Mouse (Mus musculus): ENCODE results near the gene Vps51. TPM values are rescaled to one million over a fixed set of nuclear protein-coding genes. Genes with fewer than 3 reads are reported as not detected.
A peak's percentile ranks its signal among the peaks of the same experiment; 100 is the strongest.

Gene Vps51
- polyA plus RNA-seq, 1 experiment from 2014 or later, result 65.0 TPM

- no peak within 1 kb of the TSS for H3K27ac ChIP-seq (ENCODE audit: low read depth)
- no peak within 1 kb of the TSS for H3K4me2 ChIP-seq (ENCODE audit: low read length)
- no peak within 1 kb of the TSS for H3K9ac ChIP-seq (ENCODE audit: low read length)
- DNase-seq (ENCODE audit: low spot score), result no peak
- H3K4me1 ChIP-seq (replicated peaks; ENCODE audit: control insufficient read depth, insufficient read depth, low read length), result no peaks in the 10 kb centered on the region
- H3K4me3 ChIP-seq (ENCODE audit: low read depth, low read length), result no peak within 1 kb of the TSS
- 86% methylated on average over 7 of the region's 7 CpGs for WGBS
- ATAC-seq (replicated peaks; ENCODE audit: low FRiP score, low TSS enrichment, low read depth), result no peak
- H3K27me3 ChIP-seq (replicated peaks; ENCODE audit: control insufficient read depth, insufficient read depth, low read length), result no peaks in the 10 kb centered on the region
- H3K9me3 ChIP-seq (ENCODE audit: control insufficient read depth, low read length), result no peaks in the 10 kb centered on the region
- peaks cover 58% of the 10 kb centered on the region for H3K36me3 ChIP-seq (ENCODE audit: control insufficient read depth, insufficient read depth, low read length)
Observed at GRCm38 (mm10) chr19:6094119-6094518, 17.1 kb upstream of the Vps51 start, which contains the start of gene AC131692.1. Gene AC131692.1, plus strand, starts transcription at chr19:6094419.

DNA sequence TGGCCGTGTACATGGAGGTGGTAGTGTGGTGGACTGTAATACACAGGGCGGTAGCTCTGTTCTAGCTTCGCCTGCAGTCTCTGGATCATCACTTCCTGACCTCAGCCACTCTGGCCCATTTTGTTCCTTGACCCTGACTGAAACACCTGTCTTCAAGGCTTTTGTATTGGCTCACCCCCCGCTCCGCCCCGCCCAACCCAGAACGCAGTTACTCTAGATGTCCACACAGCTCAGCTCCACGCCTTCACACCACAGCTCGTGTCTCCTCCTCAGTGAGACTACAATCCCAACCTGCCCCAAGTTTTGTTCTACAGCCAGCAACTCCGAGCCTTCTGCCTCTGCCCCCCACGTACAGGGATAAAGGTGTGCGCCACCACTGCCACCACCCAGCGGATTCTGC, 11.8 kb upstream of the Vps51 start:
- ATAC-seq (replicated peaks; ENCODE audit: low FRiP score, low TSS enrichment, low read depth) (no peak), DNase-seq (ENCODE audit: low spot score) (no peak)
- H3K4me1 ChIP-seq (replicated peaks; ENCODE audit: control insufficient read depth, insufficient read depth, low read length), result peaks cover 8% of the 10 kb centered on the region
- no peak overlapping the region for H3K9ac ChIP-seq (ENCODE audit: low read length)
- peaks cover 49% of the 10 kb centered on the region for H3K36me3 ChIP-seq (ENCODE audit: control insufficient read depth, insufficient read depth, low read length)
- 97% methylated on average over 13 of the region's 13 CpGs for WGBS
- H3K27me3 ChIP-seq (replicated peaks; ENCODE audit: control insufficient read depth, insufficient read depth, low read length), result no peaks in the 10 kb centered on the region
- H3K27ac ChIP-seq (ENCODE audit: low read depth), result no peak overlapping the region
- H3K9me3 ChIP-seq (ENCODE audit: control insufficient read depth, low read length), result no peaks in the 10 kb centered on the region
- no peak overlapping the region for H3K4me2 ChIP-seq (ENCODE audit: low read length)
- no peak overlapping the region for H3K4me3 ChIP-seq (ENCODE audit: low read depth, low read length)

GRCm38 (mm10) chr19:6085417-6085879, 8.4 kb upstream of the Vps51 start:
- Histone ChIP-seq H3K9me3 (ENCODE audit: control insufficient read depth, low read length) (no peaks in the 10 kb centered on the region), H3K27ac (ENCODE audit: low read depth) (peak overlapping the region; percentile 70), H3K4me1 (replicated peaks; ENCODE audit: control insufficient read depth, insufficient read depth, low read length) (peaks cover 16% of the 10 kb centered on the region), H3K4me2 (ENCODE audit: low read length) (peak overlapping the region; percentile 93), H3K36me3 (ENCODE audit: control insufficient read depth, insufficient read depth, low read length) (peaks cover 52% of the 10 kb centered on the region), H3K27me3 (replicated peaks; ENCODE audit: control insufficient read depth, insufficient read depth, low read length) (no peaks in the 10 kb centered on the region), H3K4me3 (ENCODE audit: low read depth, low read length) (peak overlapping the region; percentile 62), H3K9ac (ENCODE audit: low read length) (peak overlapping the region; percentile 71)
- WGBS, result under 1% methylated on average over 17 of the region's 17 CpGs
- DNase-seq (ENCODE audit: low spot score) (peak; percentile 82), ATAC-seq (replicated peaks; ENCODE audit: low FRiP score, low TSS enrichment, low read depth) (peak; percentile 73)

DNA sequence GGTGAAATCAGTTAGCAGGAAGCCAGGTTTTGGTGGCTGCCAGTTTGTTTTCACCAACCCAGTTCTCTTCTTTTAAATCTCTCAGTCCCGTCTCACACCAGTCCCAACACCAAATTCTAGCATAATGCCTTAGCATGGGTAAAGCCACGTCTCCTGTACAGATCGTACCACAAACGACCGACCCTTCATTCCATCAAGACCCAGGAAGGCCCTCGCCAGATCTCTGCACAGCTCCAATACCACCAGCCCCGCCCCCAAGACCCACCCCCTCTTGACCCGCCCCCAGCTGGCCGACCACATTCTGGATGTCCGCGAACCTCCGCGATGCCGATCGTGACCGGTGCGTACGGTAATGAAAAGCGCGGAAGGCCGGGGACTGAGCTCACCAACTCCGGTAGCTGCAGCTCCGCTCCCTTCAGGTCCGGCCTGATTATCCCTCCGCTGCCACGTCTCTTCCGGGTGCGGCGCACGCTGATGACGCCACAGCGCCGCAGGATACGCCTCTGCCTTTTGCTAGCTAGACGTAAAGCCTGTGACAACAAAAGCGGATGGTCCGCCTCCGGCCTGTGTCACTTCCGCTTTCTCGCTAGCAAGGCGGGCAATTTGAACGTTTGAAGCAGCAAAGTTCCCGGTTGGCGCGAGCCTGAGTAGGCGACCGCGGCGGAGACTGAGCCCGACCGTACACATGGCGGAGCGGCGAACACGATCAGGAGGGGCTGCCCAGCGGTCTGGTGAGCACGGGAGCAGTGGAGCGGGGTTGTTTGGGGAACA, 7.6 kb upstream of the Vps51 start, which contains the start of the genes Zfpl1 and Cdca5:
Gene Zfpl1, minus strand, starts transcription at position 479 of the 771 bp plus-strand sequence.
Gene Cdca5, plus strand, starts transcription at position 506 of the 771 bp plus-strand sequence.
- WGBS, result under 1% methylated on average over 58 of the region's 58 CpGs
- Histone ChIP-seq H3K4me2 (ENCODE audit: low read length) (peak within 1 kb of the TSS; percentile 93), H3K9me3 (ENCODE audit: control insufficient read depth, low read length) (no peaks in the 10 kb centered on the region), H3K9ac (ENCODE audit: low read length) (peak within 1 kb of the TSS; percentile 71), H3K36me3 (ENCODE audit: control insufficient read depth, insufficient read depth, low read length) (peaks cover 50% of the 10 kb centered on the region), H3K27me3 (replicated peaks; ENCODE audit: control insufficient read depth, insufficient read depth, low read length) (no peaks in the 10 kb centered on the region), H3K4me3 (ENCODE audit: low read depth, low read length) (peak within 1 kb of the TSS; percentile 62), H3K4me1 (replicated peaks; ENCODE audit: control insufficient read depth, insufficient read depth, low read length) (peaks cover 16% of the 10 kb centered on the region), H3K27ac (ENCODE audit: low read depth) (peak within 1 kb of the TSS; percentile 70)
- DNase-seq (ENCODE audit: low spot score) (peak; percentile 98), ATAC-seq (replicated peaks; ENCODE audit: low FRiP score, low TSS enrichment, low read depth) (peak; percentile 90)

- no peak within 1 kb of the TSS for H3K4me3 ChIP-seq (ENCODE audit: low read depth, low read length)
- no peak within 1 kb of the TSS for H3K27ac ChIP-seq (ENCODE audit: low read depth)
- H3K9me3 ChIP-seq (ENCODE audit: control insufficient read depth, low read length), result no peaks in the 10 kb centered on the region
- no peak within 1 kb of the TSS for H3K4me2 ChIP-seq (ENCODE audit: low read length)
- H3K9ac ChIP-seq (ENCODE audit: low read length), result no peak within 1 kb of the TSS
- DNase-seq (ENCODE audit: low spot score) (no peak), ATAC-seq (replicated peaks; ENCODE audit: low FRiP score, low TSS enrichment, low read depth) (no peak)
- peaks cover 16% of the 10 kb centered on the region for H3K4me1 ChIP-seq (replicated peaks; ENCODE audit: control insufficient read depth, insufficient read depth, low read length)
- H3K36me3 ChIP-seq (ENCODE audit: control insufficient read depth, insufficient read depth, low read length), result peaks cover 42% of the 10 kb centered on the region
- 86% methylated on average over 9 of the region's 9 CpGs for WGBS
- H3K27me3 ChIP-seq (replicated peaks; ENCODE audit: control insufficient read depth, insufficient read depth, low read length), result no peaks in the 10 kb centered on the region
Observed at GRCm38 (mm10) chr19:6082156-6082555, 5.1 kb upstream of the Vps51 start, which contains the start of gene Gm28374. Gene Gm28374, minus strand, starts transcription at chr19:6082256.

DNA sequence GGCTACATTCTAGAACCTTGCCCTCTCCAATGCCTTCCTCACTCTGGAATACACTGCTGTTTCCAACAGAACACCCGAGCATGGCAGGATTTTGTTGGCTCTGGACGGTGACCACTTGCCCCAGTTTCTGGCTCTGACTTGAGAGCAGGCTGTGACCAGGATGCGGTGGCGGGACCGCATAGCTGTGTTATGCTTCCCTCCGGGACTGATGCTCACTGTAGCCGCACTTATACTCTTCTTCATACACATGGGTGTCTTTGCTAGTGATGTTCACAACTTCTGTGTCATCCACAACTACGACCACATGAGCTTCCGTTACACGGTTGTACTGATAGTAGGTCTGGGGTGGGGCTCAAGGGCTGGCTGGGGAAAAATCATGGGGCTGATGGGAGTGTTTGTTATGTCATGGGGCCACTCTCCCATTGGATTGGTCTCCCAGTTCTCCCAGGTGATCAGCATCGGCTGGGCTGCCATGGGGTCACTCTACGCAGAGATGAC, 3.0 kb upstream of the Vps51 start, which contains the start of gene Tmem262:
Gene Tmem262, plus strand, starts transcription at position 51 of the 498 bp plus-strand sequence.
- ATAC-seq (replicated peaks; ENCODE audit: low FRiP score, low TSS enrichment, low read depth), result no peak
- Histone ChIP-seq H3K4me2 (ENCODE audit: low read length) (no peak within 1 kb of the TSS), H3K4me1 (replicated peaks; ENCODE audit: control insufficient read depth, insufficient read depth, low read length) (peaks cover 20% of the 10 kb centered on the region), H3K4me3 (ENCODE audit: low read depth, low read length) (no peak within 1 kb of the TSS), H3K9me3 (ENCODE audit: control insufficient read depth, low read length) (no peaks in the 10 kb centered on the region), H3K36me3 (ENCODE audit: control insufficient read depth, insufficient read depth, low read length) (peaks cover 41% of the 10 kb centered on the region), H3K27me3 (replicated peaks; ENCODE audit: control insufficient read depth, insufficient read depth, low read length) (no peaks in the 10 kb centered on the region), H3K27ac (ENCODE audit: low read depth) (no peak within 1 kb of the TSS), H3K9ac (ENCODE audit: low read length) (no peak within 1 kb of the TSS)
- DNase-seq (ENCODE audit: low spot score), result no peak
- WGBS, result 93% methylated on average over 12 of the region's 12 CpGs

DNA sequence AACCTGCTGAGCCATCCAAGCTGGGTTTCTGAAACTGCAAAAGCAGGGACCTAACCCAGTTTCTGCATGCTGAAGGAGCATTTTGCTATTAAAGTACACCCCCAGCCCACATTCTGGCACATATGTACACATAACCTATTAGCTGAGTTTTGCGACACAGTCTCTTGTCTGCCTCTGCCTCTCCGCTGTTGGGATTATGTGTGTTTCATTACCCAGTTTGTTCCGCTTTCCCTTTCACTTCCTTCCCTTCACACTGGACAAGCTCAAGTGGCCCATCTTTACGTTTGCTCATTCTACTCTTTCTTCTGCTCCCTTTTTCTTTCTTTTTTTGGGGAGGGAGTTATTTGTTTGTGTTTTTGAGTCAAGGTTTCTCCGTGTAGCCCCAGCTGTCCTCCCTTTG, 3.1 kb downstream of the Vps51 start:
- Histone ChIP-seq H3K9me3 (ENCODE audit: control insufficient read depth, low read length) (no peaks in the 10 kb centered on the region), H3K27me3 (replicated peaks; ENCODE audit: control insufficient read depth, insufficient read depth, low read length) (no peaks in the 10 kb centered on the region), H3K27ac (ENCODE audit: low read depth) (no peak overlapping the region), H3K4me3 (ENCODE audit: low read depth, low read length) (no peak overlapping the region), H3K36me3 (ENCODE audit: control insufficient read depth, insufficient read depth, low read length) (peaks cover 52% of the 10 kb centered on the region), H3K4me1 (replicated peaks; ENCODE audit: control insufficient read depth, insufficient read depth, low read length) (peaks cover 8% of the 10 kb centered on the region), H3K9ac (ENCODE audit: low read length) (no peak overlapping the region), H3K4me2 (ENCODE audit: low read length) (no peak overlapping the region)
- ATAC-seq (replicated peaks; ENCODE audit: low FRiP score, low TSS enrichment, low read depth), result no peak
- WGBS, result 94% methylated on average over 5 of the region's 5 CpGs
- no peak for DNase-seq (ENCODE audit: low spot score)

DNA sequence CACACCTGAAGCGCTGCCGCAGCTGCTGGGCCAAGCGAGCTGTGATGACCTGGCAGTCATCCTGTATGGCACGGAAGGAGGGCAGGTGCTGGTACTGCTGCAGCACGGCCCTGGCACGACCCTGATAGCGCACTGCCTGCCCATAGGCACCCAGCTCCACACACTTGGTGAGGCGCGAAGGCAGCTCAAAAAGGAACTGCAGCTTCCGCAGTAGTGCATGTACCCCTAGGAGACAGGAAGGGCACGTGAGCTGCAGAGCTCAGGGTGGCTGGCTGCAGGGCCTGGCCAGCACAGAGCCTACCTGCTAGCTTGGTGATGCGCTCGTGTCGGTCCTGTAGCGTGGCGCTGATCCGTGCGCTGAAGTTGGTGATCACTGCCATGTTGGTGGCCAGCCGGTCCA, 5.8 kb downstream of the Vps51 start:
- H3K9ac ChIP-seq (ENCODE audit: low read length), result no peak overlapping the region
- no peaks in the 10 kb centered on the region for H3K27me3 ChIP-seq (replicated peaks; ENCODE audit: control insufficient read depth, insufficient read depth, low read length)
- no peaks in the 10 kb centered on the region for H3K9me3 ChIP-seq (ENCODE audit: control insufficient read depth, low read length)
- WGBS, result 92% methylated on average over 19 of the region's 19 CpGs
- no peak overlapping the region for H3K27ac ChIP-seq (ENCODE audit: low read depth)
- peaks cover 52% of the 10 kb centered on the region for H3K36me3 ChIP-seq (ENCODE audit: control insufficient read depth, insufficient read depth, low read length)
- H3K4me1 ChIP-seq (replicated peaks; ENCODE audit: control insufficient read depth, insufficient read depth, low read length), result peaks cover 17% of the 10 kb centered on the region
- H3K4me3 ChIP-seq (ENCODE audit: low read depth, low read length), result no peak overlapping the region
- no peak overlapping the region for H3K4me2 ChIP-seq (ENCODE audit: low read length)
- ATAC-seq (replicated peaks; ENCODE audit: low FRiP score, low TSS enrichment, low read depth), result no peak
- DNase-seq (ENCODE audit: low spot score), result no peak
